Mouse (Mus musculus) liver, postnatal 0 days (tissue): ENCODE measurements around the gene Mrpl16.

Experiments
- CTCF ChIP-seq: sonication (generic); IDR thresholded peaks from 2 replicates; pipeline ENCODE4 v1.5.1; 2016; ENCODE audit warnings: antibody characterized with exemption, low read depth
- EP300 ChIP-seq: IDR thresholded peaks from 2 replicates; pipeline ENCODE4 v1.6.1; 2016; ENCODE audit warnings: antibody characterized with exemption, low read depth, mild to moderate bottlenecking

GRCm38 (mm10) chr19:11808452-11808851 lies 38.3 kb downstream of the Mrpl16 start:
- no peak for TF ChIP-seq EP300
- TF ChIP-seq CTCF = no peak
